Mouse (Mus musculus) lung, postnatal 14 days (tissue): ENCODE results near the gene Gm43518.
A peak's percentile ranks its signal among the peaks of the same experiment; 100 is the strongest.

Source experiments
- DNase-seq: peaks from one replicate; pipeline ENCODE4 v3.0.0; 2021

The Gm43518 gene

GRCm38 (mm10) chr5:123927118-123927517 is at the start of gene Gm43518:
Gene Gm43518, plus strand, starts transcription at chr5:123927418.
- no peak for DNase-seq

GRCm38 (mm10) chr5:123878056-123878455 is 49.2 kb upstream of the Gm43518 start:
- DNase-seq: no peak

- peak; percentile 22 for DNase-seq
These were observed 47.3 kb upstream of the Gm43518 start, which contains the start of gene Hcar1 for GRCm38 (mm10) chr5:123879928-123880327. Gene Hcar1, minus strand, starts transcription at chr5:123880020.

GRCm38 (mm10) chr5:123880778-123881177 is 46.4 kb upstream of the Gm43518 start:
- no peak for DNase-seq

GRCm38 (mm10) chr5:123883891-123884290 is 43.3 kb upstream of the Gm43518 start:
- DNase-seq: no peak

GRCm38 (mm10) chr5:123884332-123884731 is 42.9 kb upstream of the Gm43518 start:
- no peak for DNase-seq

GRCm38 (mm10) chr5:123886365-123886764 is 40.9 kb upstream of the Gm43518 start:
- DNase-seq: no peak

GRCm38 (mm10) chr5:123890312-123890711 is 36.9 kb upstream of the Gm43518 start:
- DNase-seq: no peak

GRCm38 (mm10) chr5:123890987-123891386 is 36.2 kb upstream of the Gm43518 start:
- DNase-seq: no peak

- peak; percentile 49 for DNase-seq
These were observed 35.5 kb upstream of the Gm43518 start for GRCm38 (mm10) chr5:123891669-123892068.

- no peak for DNase-seq
These were observed 33.7 kb upstream of the Gm43518 start for GRCm38 (mm10) chr5:123893520-123893919.

- no peak for DNase-seq
These were observed 30.8 kb upstream of the Gm43518 start for GRCm38 (mm10) chr5:123896395-123896794.

- DNase-seq: no peak
These were observed 29.9 kb upstream of the Gm43518 start for GRCm38 (mm10) chr5:123897352-123897751.

- DNase-seq: peak; percentile 10
These were observed 23.1 kb upstream of the Gm43518 start for GRCm38 (mm10) chr5:123904059-123904672.

- DNase-seq: no peak
These were observed 20.9 kb upstream of the Gm43518 start for GRCm38 (mm10) chr5:123906146-123906975.

- DNase-seq: peak; percentile 100
These were observed 20.1 kb upstream of the Gm43518 start, which contains the start of gene Denr for GRCm38 (mm10) chr5:123906976-123907630. Gene Denr, plus strand, starts transcription at chr5:123907175.

GRCm38 (mm10) chr5:123907631-123907977 is 19.6 kb upstream of the Gm43518 start:
- no peak for DNase-seq

- DNase-seq: no peak
These were observed 12.4 kb upstream of the Gm43518 start for GRCm38 (mm10) chr5:123914852-123915251.

GRCm38 (mm10) chr5:123922112-123922511 is 5.1 kb upstream of the Gm43518 start:
- DNase-seq: no peak

GRCm38 (mm10) chr5:123930508-123930989 is 3.3 kb downstream of the Gm43518 start, which contains the start of gene Ccdc62:
Gene Ccdc62, plus strand, starts transcription at chr5:123930679.
- peak; percentile 96 for DNase-seq

GRCm38 (mm10) chr5:123931131-123931530 is 3.9 kb downstream of the Gm43518 start:
- no peak for DNase-seq

- DNase-seq: no peak
These were observed 5.7 kb downstream of the Gm43518 start for GRCm38 (mm10) chr5:123932927-123933326.

GRCm38 (mm10) chr5:123933556-123933955 is 6.3 kb downstream of the Gm43518 start:
- no peak for DNase-seq
